Mouse (Mus musculus) hematopoietic stem cell, adult 5-6 weeks (primary cell): ENCODE results near the gene Lpcat3. TPM values are rescaled to one million over a fixed set of nuclear protein-coding genes. Genes with fewer than 3 reads are reported as not detected.
"Not testable (repeated sequence)": the region's sequence is repeated elsewhere in the genome, so short reads cannot be mapped to it uniquely, and the experiment has no call there.

ENCODE experiments used
- ATAC-seq, 2 experiments: fragments of 125-278 bp in 1 of 2; replicated peaks in 1 of 2; 2 replicates each; pipeline ENCODE4 v1.8.0; 2016 to 2017; ENCODE audit warnings: inconsistent platforms in 2 of 2, mild to moderate bottlenecking in 2 of 2, moderate number of reproducible peaks in 2 of 2, low read depth in 1 of 2, moderate TSS enrichment in 1 of 2; ENCODE audit not compliant: low FRiP score in 2 of 2, poor library complexity in 2 of 2, severe bottlenecking in 2 of 2, insufficient read depth in 1 of 2, low TSS enrichment in 1 of 2
- total RNA-seq: library from RNA; stranded (forward); fragments of 172-1452, 232-1000 nt; gene quantifications from 2 replicates; pipeline ENCODE4 v1.2.3, GENCODE M21; 2017

Gene Lpcat3
- total RNA-seq: 28.5 and 29.6 TPM in 2 replicates

- peak; percentile 92 to 96 for ATAC-seq
Measured at GRCm38 (mm10) chr6:124662477-124663423, at the start of gene Lpcat3. TSS of gene Lpcat3 (plus strand) at chr6:124663027.

- ATAC-seq: no peak
Measured at GRCm38 (mm10) chr6:124625612-124626011, 37.2 kb upstream of the Lpcat3 start.

DNA sequence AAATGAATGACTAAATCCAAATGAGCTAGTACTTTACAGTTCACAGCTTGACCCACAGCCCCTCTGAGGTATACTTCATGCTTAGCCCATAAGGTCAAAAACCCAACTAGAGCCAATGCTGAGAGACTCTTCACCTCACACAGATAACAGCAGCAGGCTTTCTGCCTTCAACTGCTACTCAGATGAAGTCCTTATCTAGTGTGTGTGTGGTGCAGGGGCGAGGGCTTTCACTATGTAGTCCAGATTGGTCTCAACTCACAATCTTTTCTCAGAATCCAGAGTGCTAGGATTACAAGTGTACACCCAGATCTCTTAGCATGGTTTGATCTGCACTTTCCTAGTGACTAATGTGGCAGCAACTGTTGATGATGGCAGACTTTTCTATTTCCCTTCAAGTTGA is 36.6 kb upstream of the Lpcat3 start:
- not testable (repeated sequence) for ATAC-seq

GRCm38 (mm10) chr6:124630763-124631162 is 32.1 kb upstream of the Lpcat3 start:
- ATAC-seq: no peak

DNA sequence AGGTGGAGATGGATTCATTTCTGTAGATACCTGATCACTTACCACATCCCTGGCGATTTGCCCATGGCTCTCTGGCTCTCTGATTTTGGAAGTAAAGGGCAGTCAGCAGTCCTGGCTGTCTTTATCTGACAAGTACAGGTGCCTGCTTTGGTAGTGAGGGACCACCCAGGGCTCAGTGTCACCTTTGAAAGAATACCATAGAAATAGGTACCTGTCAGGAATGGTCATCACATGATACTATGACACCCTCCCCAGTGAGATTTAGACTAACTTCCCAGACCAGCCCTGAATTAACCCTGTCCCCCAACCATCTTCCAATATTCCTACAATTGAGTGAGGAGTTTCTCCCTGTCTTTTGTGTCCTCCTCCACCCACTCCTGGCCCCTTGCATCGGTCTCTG is 26.8 kb upstream of the Lpcat3 start, which contains the start of gene C1s2:
Gene C1s2 (minus strand): TSS at position 101 of the 400 bp plus-strand sequence.
- not testable (repeated sequence) for ATAC-seq

- ATAC-seq: peak; percentile 66 to 70
Measured at GRCm38 (mm10) chr6:124636858-124637460, 25.9 kb upstream of the Lpcat3 start.

DNA sequence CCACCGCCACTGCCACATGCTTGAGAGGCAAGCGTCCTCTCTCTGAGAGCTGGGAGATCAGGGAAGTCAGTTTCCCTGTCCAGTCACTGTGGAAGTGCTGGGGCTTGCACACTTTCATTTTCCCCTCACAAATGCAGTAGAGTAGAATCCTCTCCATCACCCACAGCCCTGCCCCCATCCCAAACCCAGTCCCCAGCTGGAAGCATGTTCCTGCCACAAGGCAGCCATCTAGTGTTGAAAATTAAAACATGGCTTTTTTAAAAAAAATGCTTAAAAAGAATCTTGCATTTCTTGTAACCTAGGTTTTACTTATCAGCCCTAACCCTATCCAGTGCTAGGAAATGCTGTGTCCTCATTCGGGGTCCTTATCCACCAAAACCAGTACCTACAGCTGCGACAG is 22.8 kb upstream of the Lpcat3 start:
- ATAC-seq: no peak

- ATAC-seq: peak in 1 of 2 experiments; percentile 33; a peak in 1 of 4 replicates
Measured at GRCm38 (mm10) chr6:124640997-124641396, 21.8 kb upstream of the Lpcat3 start.

GRCm38 (mm10) chr6:124646394-124646793 is 16.4 kb upstream of the Lpcat3 start:
- ATAC-seq: peak in 1 of 2 experiments; percentile 65; a peak in 2 of 4 replicates

DNA sequence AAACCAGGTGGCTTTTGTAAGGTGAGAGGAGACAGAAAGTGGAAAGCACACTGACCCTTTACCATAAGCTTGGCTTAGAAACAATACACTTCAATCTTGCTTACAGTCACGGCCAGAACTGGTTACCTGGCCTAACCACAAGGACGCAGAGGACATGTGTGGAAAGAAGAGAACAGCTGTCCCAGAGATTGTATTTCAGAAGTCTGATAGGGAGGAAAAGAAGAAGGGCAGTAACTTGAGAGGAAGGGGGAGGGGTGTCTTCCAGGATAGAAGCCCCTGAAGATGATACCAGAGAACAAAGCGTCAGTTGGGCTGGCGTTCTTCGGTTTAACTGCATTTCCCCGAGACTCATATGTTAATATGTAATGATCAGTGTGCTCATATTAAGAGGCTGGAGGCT is 6.9 kb upstream of the Lpcat3 start:
- no peak for ATAC-seq

GRCm38 (mm10) chr6:124658067-124658466 is 4.8 kb upstream of the Lpcat3 start:
- no peak for ATAC-seq

GRCm38 (mm10) chr6:124661156-124661806 is 1.5 kb upstream of the Lpcat3 start:
- no peak for ATAC-seq

DNA sequence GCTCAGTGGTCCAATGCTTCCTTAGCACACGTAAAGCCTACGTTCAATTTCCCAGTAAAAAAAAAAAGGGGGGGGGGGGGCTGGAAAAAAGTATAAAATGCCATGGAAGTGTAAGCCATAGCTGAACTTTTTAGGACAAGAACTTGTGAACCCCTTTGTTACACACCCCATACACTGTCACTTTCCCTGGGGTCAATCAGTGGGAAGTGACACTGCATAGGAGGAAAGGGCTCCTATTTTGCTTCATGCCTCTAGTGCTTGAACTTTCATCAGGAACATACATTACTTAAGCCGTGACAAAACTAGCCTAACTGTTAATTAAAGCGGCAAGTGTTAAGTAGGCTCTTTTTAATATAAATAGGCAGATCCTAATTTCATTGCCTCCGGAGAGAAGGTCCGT is 832 bp upstream of the Lpcat3 start:
- ATAC-seq: no peak

- ATAC-seq: no peak
Measured at GRCm38 (mm10) chr6:124663424-124663795, 583 bp downstream of the Lpcat3 start.

DNA sequence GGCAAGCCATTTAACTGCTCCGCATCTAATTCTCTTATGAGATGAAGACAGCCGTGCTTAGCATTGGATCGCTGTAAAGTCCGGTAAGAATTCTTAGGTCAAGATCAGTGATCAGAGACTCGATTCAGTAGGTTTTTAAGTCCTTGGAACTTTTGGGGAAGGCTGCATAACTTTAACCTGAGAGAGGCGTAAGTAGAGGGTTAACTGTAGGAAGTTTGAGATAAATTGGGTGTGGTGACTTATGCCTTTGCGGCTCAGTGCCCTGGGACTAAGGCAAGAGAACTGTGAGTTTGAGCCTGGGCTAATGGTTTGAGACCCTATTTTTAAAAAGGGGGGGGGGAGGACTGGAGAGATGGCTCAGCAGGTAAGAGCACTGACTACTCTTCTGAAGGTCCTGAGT is 1.4 kb downstream of the Lpcat3 start:
- no peak for ATAC-seq

DNA sequence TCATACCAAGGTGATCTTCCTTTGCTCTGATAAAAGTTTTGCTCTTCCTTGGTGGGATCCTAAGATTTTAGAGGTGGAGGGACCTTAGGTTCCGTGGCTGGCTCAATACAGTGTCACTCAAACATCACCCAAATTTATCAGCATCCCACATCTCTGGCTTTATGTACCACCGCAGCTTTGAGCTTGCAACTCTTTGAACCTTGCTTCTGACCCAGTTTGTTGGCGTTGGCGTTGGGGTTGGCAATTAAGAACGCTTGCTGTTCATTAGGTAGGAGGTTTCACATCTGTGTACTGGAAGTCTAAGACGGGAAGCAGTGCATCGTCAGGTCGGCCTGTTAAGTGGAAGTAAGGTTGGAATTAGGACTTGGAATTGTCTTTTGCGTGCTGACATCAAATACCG is 2.2 kb downstream of the Lpcat3 start:
- no peak for ATAC-seq

GRCm38 (mm10) chr6:124669234-124669859 is 6.5 kb downstream of the Lpcat3 start:
- no peak for ATAC-seq
